Mouse (Mus musculus) stomach, embryonic 16.5 days (tissue): ENCODE results near the gene Fbf1. TPM values are rescaled to one million over a fixed set of nuclear protein-coding genes. Genes with fewer than 3 reads are reported as not detected.
A peak's percentile ranks its signal among the peaks of the same experiment; 100 is the strongest.

Experiments
- ATAC-seq: fragments of 200-750 bp; cut with Nextera tagmentation; 2 replicates; pipeline ENCODE4 v1.8.0; 2017; ENCODE audit warnings: moderate number of reproducible peaks, moderate TSS enrichment; ENCODE audit not compliant: insufficient read depth, low FRiP score
- H3K27ac ChIP-seq: fragments of 300-500 bp; sonication (generic); 2 replicates; pipeline ENCODE4 v1.5.1; 2014; ENCODE audit warnings: low read length
- H3K27me3 ChIP-seq: fragments of 300-500 bp; sonication (generic); 2 replicates; pipeline ENCODE4 v1.6.1; 2014; ENCODE audit warnings: low read length, control low read depth, mixed read lengths; ENCODE audit not compliant: control insufficient read depth, insufficient read depth
- H3K36me3 ChIP-seq: fragments of 300-500 bp; sonication (generic); 2 replicates; pipeline ENCODE4 v1.6.1; 2014; ENCODE audit warnings: low read length; ENCODE audit not compliant: control insufficient read depth, insufficient read depth
- H3K4me1 ChIP-seq: fragments of 300-500 bp; sonication (generic); 2 replicates; pipeline ENCODE4 v1.6.1; 2014; ENCODE audit warnings: low read length, control low read depth, mixed read lengths; ENCODE audit not compliant: control insufficient read depth, insufficient read depth
- H3K4me2 ChIP-seq: fragments of 300-500 bp; sonication (generic); 2 replicates; pipeline ENCODE4 v1.6.1; 2014; ENCODE audit warnings: low read depth, low read length, mixed read lengths
- H3K4me3 ChIP-seq: fragments of 300-500 bp; sonication (generic); replicated peaks from 2 replicates; pipeline ENCODE4 v1.5.1; 2014; ENCODE audit warnings: mild to moderate bottlenecking, low read length
- H3K9ac ChIP-seq: fragments of 300-500 bp; sonication (generic); 2 replicates; pipeline ENCODE4 v1.6.1; 2014; ENCODE audit warnings: low read length
- H3K9me3 ChIP-seq: fragments of 300-500 bp; sonication (generic); replicated peaks from 2 replicates; pipeline ENCODE4 v1.6.1; 2016; ENCODE audit warnings: low read length, control low read depth; ENCODE audit not compliant: control insufficient read depth
- WGBS: fragments of 180-500 bp; shearing (Covaris S2); extraction: QIAGEN DNeasy Blood & Tissue Kit; methylation state at CpG from one replicate; pipeline ENCODE4 v1.1.7; 2014; 5-methylcytosine and 5-hydroxymethylcytosine counted together
- polyA plus RNA-seq: library from polyadenylated mRNA; unstranded; fragments of >200 nt; fragmentation: Nextera tagmentation; extraction: Ambion mirVana; gene quantifications from 2 replicates; pipeline ENCODE4 v1.2.1, GENCODE M21; 2015

The Fbf1 gene
- polyA plus RNA-seq, 1 experiment from 2014 or later = 31.4 TPM

DNA sequence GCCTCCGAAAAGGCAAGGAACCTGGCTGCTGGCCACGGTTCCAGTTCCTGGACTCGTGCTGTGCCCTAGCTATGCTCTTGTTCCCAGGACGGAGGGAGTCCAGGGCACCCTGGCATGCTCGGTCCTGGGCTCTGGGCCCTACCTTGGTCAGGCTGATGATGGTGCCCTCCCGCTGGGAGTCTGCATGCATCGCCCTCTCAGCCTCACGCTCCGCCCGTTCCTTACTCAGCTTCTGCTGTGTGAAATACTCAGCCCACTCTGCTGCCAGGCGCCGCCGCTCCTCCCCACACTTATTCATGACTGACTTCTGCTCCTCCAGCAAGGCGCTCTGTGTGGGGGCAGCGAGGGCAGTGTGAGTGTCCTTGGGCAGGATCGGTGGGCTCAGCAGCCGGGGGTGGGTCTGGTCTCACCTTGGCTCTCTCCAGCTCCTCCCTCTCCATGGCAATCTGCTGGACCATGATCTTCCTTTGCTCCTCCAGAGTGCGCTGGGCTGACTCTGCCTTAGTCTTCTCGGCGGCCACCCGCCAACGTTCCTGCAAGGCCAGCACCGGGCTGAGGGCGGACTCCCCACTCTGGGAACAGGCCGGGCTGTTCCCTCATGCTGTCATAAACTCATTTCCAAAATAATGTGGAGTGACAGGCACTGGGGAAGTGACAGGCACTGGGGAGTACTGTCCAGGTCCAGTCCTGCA is 21.5 kb downstream of the Fbf1 start:
- 73% methylated on average over 25 of the region's 25 CpGs for WGBS
- no peaks in the 10 kb centered on the region for H3K9me3 ChIP-seq
- 0 out of 2 replicates have a peak, but pooled peaks cover 3% of the 10 kb centered on the region for H3K4me1 ChIP-seq
- ATAC-seq = peak; percentile 59
- H3K27ac ChIP-seq = peak overlapping the region; percentile 80
- no peak overlapping the region for H3K9ac ChIP-seq
- H3K27me3 ChIP-seq = no peaks in the 10 kb centered on the region
- H3K4me2 ChIP-seq = no peak overlapping the region
- peaks cover 24% of the 10 kb centered on the region for H3K36me3 ChIP-seq
- no peak overlapping the region for H3K4me3 ChIP-seq

DNA sequence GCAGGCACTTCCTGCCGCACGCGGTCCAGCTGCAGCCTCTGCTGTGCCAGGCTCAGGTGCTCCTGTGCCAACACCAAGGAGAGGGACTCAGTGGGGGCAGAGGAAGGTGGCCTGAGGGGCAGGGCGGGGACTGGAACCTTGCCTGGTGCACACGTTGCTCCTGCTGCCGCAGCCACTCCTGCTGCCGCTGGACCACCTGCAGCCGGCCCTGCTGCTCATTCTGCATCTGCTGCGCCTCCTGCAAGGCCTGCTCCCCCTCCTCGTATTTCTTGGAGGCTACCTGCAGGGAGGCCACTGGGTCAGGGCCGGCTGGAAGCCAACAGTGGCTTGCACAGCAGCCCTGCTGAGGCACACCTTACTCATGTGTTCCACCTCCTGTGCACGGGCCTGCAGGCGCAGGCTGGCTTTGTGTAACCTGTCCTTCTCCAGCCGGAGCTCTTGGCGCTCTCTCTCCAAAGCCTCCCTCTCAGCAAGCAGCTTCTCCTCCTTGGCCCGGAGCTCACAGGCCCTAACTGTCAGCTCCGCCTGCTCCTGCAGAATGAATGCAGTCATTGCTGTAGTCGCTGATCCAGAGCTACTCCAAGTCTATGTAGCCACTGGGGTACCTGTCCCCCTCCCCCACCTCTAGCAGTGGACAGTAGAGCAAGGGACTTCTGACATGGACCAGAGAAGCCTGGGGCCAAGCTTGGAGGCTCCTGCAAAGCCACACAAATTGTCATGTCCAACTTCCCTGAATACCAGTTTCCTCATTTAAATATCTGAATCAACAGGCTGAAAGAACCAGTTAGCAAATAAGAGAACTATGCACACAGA is 22.3 kb downstream of the Fbf1 start:
- Histone ChIP-seq H3K9ac (no peak overlapping the region), H3K27ac (peak overlapping the region; percentile 80), H3K4me1 (0 out of 2 replicates have a peak, but pooled peaks cover 3% of the 10 kb centered on the region), H3K36me3 (peaks cover 17% of the 10 kb centered on the region), H3K27me3 (no peaks in the 10 kb centered on the region), H3K9me3 (no peaks in the 10 kb centered on the region), H3K4me3 (no peak overlapping the region), H3K4me2 (no peak overlapping the region)
- no peak for ATAC-seq
- 66% methylated on average over 18 of the region's 18 CpGs for WGBS

DNA sequence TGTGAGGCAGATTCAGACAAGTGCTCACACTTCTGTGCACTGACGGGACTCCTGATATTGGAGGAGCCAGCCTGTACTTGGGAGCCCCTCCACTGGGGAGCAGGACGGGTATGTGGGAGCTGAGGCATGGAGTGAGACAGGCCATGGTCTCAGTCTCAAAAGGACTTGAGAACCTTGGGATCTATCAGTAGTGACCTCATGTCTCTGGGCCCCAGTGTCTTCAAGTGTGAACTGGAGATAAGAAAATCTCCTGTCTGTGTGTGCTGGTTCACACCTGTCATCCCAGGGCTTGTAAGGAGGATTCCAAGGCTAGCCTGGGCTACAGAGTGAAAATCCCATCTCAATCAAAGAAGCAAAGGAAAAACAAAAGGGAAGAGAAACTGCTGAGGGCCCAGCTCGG is 24.5 kb downstream of the Fbf1 start:
- Histone ChIP-seq H3K27ac (no peak overlapping the region), H3K4me2 (no peak overlapping the region), H3K4me1 (peaks cover 11% of the 10 kb centered on the region; the same call in 1 of the 2 replicates), H3K9me3 (no peaks in the 10 kb centered on the region), H3K27me3 (no peaks in the 10 kb centered on the region), H3K4me3 (no peak overlapping the region), H3K9ac (no peak overlapping the region), H3K36me3 (0 out of 2 replicates have a peak, but pooled peaks cover 11% of the 10 kb centered on the region)
- 84% methylated on average over 3 of the region's 3 CpGs for WGBS
- no peak for ATAC-seq

DNA sequence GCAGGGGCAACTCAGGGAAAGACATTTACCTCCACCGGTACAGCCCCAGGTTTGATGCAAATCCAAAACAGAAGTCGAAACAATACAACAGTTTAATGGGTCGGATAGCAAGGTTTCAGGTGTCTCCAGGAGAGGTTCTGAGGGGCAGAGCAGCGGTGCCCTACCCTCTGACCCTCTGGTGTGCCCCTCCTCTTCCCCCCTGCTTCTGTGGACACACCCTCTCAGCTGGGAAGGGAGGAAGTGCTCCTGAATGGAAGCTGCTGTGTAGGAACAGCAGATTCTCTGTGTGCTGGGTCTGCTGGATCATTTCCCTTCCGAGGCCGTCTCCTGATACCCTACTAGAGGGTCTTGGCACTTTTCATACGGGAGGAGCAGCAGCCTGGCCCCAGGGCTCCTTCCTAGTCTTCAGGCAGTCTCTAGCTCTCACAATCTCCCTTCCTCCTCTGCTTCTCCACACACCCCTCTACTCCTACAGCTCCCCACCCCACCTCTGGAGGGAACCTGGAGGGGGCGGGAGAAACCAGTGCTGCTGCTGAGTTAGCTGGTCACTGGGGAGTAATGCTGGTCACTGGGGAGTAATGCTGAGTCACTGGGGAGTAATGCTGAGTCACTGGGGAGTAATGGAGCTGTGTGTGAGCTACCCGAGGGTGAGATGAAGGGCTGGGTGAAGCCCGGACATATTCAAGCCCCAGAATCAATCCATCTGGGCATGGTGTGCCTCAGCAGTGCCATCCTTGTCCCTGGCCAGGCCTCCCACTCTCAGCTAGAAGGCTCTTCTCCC is 25.6 kb downstream of the Fbf1 start:
- Histone ChIP-seq H3K27ac (no peak overlapping the region), H3K4me2 (no peak overlapping the region), H3K27me3 (no peaks in the 10 kb centered on the region), H3K4me3 (no peak overlapping the region), H3K9ac (no peak overlapping the region), H3K9me3 (no peaks in the 10 kb centered on the region), H3K4me1 (peaks cover 16% of the 10 kb centered on the region; the same call in 1 of the 2 replicates), H3K36me3 (0 out of 2 replicates have a peak, but pooled peaks cover 9% of the 10 kb centered on the region)
- WGBS = 73% methylated on average over 10 of the region's 10 CpGs
- ATAC-seq = no peak

DNA sequence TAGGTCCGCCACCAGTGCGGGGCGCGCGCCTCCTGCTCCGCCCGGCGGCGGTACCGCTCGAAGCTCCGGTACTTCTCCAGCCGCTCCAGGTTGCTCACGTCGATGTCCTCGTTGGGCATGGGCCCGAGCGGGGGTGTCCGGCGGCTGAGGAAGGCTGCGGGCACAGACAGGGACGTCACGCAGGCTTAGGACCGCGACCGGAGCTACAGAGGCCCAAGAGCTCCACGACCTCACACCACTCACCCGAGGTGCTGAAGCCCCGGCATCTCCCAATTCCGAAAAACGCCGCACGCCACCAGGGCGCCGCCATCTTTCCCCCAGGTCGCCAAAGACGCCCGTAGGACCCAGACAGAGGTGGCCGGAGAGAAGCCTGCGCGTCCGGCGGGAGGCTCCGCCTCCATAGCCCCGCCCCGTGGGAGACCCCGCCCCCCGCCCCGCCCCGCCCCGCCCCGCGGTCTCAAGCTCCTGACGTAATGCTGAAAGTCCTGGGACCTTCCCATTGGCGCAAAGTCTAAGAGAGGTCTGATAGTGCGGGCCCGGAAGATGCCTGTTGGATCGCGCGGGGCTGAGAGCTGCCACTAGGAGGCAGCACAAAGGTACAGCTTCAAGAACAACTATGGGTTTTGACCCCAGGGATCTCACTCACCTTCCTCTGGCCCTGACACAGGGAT is 29.4 kb downstream of the Fbf1 start, which contains the start of gene Mrpl38:
Gene Mrpl38 (minus strand): TSS at position 401 of the 671 bp plus-strand sequence.
- peak; percentile 96 for ATAC-seq
- Histone ChIP-seq H3K4me3 (peak within 1 kb of the TSS; percentile 65), H3K9ac (peak within 1 kb of the TSS; percentile 72), H3K27ac (peak within 1 kb of the TSS; percentile 25), H3K4me2 (peak within 1 kb of the TSS; percentile 71), H3K9me3 (no peaks in the 10 kb centered on the region), H3K4me1 (peaks cover 13% of the 10 kb centered on the region; the same call in 1 of the 2 replicates), H3K36me3 (0 out of 2 replicates have a peak, but pooled peaks cover 6% of the 10 kb centered on the region), H3K27me3 (no peaks in the 10 kb centered on the region)
- WGBS = under 1% methylated on average over 60 of the region's 60 CpGs

DNA sequence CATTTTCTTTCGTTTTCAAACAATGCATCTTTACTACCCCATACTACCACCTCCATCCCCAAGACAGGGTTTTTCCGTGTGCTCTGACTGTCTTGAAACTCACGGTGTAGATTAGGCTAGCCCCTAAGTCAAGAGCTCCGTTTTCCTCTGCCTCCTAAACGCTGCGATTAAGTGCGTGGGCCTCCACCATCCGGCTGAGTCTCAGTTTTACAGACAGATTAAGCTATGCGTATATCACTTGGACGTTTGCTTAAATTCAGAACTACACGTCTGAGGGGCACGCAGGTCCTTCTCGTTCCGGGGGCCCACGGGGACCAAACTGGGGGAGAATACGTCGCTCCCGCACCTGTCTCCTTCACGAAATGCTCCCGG is 29.9 kb downstream of the Fbf1 start:
- under 1% methylated on average over 20 of the region's 20 CpGs for WGBS
- no peaks in the 10 kb centered on the region for H3K9me3 ChIP-seq
- H3K4me2 ChIP-seq = peak overlapping the region; percentile 71
- H3K27me3 ChIP-seq = no peaks in the 10 kb centered on the region
- H3K4me3 ChIP-seq = peak overlapping the region; percentile 65
- peak overlapping the region; percentile 25; the same call in 1 of the 2 replicates for H3K27ac ChIP-seq
- 0 out of 2 replicates have a peak, but pooled peaks cover 3% of the 10 kb centered on the region for H3K36me3 ChIP-seq
- H3K4me1 ChIP-seq = peaks cover 13% of the 10 kb centered on the region; the same call in 1 of the 2 replicates
- H3K9ac ChIP-seq = peak overlapping the region; percentile 72
- no peak for ATAC-seq

DNA sequence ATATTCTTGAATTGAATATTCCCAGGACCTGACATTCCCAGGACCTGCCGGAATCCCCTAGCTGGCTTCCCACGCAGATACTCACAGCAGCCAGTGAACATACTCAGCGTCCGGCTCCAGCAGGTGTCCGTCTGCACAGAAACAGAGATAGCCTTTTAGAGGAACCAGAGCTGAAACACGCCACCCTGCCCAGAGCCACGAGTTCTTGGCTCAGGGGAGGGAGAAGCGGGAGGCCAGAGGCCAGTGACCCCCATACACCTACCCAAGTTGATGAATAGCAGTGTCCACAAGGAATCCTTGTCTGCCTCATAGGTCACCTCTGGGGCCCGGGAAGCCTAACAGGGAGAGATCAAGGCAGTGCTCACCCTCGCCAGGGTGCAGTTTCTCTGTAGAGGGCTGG is 33.8 kb downstream of the Fbf1 start:
- Histone ChIP-seq H3K4me2 (no peak overlapping the region), H3K9ac (no peak overlapping the region), H3K27ac (no peak overlapping the region), H3K27me3 (no peaks in the 10 kb centered on the region), H3K9me3 (no peaks in the 10 kb centered on the region), H3K4me3 (no peak overlapping the region), H3K36me3 (0 out of 2 replicates have a peak, but pooled peaks cover 3% of the 10 kb centered on the region), H3K4me1 (peaks cover 30% of the 10 kb centered on the region)
- WGBS = 82% methylated on average over 10 of the region's 10 CpGs
- ATAC-seq = no peak

DNA sequence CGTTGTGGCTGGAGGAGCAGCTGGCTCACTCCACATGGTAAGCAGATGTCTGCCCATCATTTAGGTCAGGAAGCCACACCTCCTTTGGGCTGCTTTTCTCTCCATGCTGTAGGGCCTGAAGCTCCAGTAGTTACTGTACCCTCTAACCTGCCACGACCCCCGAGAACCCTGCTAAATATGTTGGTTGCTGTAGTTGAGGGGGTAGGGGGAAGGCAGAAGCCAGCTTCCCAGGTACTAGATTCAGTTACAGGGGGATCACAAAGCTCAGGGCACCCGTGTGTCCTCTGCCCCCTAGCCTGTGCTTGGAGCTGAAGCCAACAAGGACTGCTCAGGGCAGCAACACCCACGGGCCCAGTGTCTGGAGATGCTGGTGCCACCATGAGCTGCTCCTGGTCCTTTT is 34.5 kb downstream of the Fbf1 start:
- Histone ChIP-seq H3K9me3 (no peaks in the 10 kb centered on the region), H3K4me1 (peaks cover 30% of the 10 kb centered on the region), H3K27me3 (no peaks in the 10 kb centered on the region), H3K4me3 (no peak overlapping the region), H3K27ac (no peak overlapping the region), H3K4me2 (no peak overlapping the region), H3K36me3 (0 out of 2 replicates have a peak, but pooled peaks cover 3% of the 10 kb centered on the region), H3K9ac (no peak overlapping the region)
- 68% methylated on average over 5 of the region's 5 CpGs for WGBS
- ATAC-seq = no peak
